Mouse (Mus musculus) brain, embryonic 14.5 days (tissue): ENCODE data around the gene Kiz.

Experiments
- CTCF ChIP-seq: fragments of 200-500 bp; IDR thresholded peaks from 2 replicates; pipeline ENCODE4 v1.5.1; 2012; ENCODE audit warnings: inconsistent platforms, mild to moderate bottlenecking, moderate library complexity, borderline replicate concordance; ENCODE audit not compliant: insufficient read depth, insufficient read length; ENCODE audit errors: extremely low read depth
- POLR2A ChIP-seq: fragments of 200-500 bp; IDR thresholded peaks from 2 replicates; pipeline ENCODE4 v1.6.1; 2012; ENCODE audit warnings: mild to moderate bottlenecking, inconsistent platforms, borderline replicate concordance; ENCODE audit not compliant: poor library complexity, insufficient read depth, insufficient read length, severe bottlenecking; ENCODE audit errors: extremely low read depth

DNA sequence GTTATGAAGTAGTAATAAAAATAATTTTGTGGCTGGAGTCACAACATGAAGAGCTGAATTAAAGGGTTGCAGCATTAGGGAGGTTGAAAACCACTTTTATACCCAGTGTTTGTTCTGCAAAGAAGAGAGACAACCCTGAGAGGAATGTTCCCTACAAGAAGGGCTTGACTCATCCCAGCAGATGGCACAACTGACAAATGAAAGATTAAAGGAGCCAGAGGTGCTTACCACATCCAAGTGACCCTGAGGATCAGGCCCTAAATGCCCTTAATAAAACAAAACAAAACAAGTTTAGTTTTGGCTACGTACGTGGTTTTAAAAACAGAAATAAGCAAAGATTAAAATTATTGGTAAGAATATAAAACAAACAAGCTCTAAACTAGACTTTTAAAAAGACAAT is 129.2 kb downstream of the Kiz start:
- TF ChIP-seq CTCF, result no peak
- TF ChIP-seq POLR2A, result no peak
